Mouse (Mus musculus): ENCODE results near the gene Drd4. TPM values are rescaled to one million over a fixed set of nuclear protein-coding genes. Genes with fewer than 3 reads are reported as not detected.
A peak's percentile ranks its signal among the peaks of the same experiment; 100 is the strongest.

Gene Drd4
- total RNA-seq, 2 experiments from 2014 or later, result not detected

DNA sequence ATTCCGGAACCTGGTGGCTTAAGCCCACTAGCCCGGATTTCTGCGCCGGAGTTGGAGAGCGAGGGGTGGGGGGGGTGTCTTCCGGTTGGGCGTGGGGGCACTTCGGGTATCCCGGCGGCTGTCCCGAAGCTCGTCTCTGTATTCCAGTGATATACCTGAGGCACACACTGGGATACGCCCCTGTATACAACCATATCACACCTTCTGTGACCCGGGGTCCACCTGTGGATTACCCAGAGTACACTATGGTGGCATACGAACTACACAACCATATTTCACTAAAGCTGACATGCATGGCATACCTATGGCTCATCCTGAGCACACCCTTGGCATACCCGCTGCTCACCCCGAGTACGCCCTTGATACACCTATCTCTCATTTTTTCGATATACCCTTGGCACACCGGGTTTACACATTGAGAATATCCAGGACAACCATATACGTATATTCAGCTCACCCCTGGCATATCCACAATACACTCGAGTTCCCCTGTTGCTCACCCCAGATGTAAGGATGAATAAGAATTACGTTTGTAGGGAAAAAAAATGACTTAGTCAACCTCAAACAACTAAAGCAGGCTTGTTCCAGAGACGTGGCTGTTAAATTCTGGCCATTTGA, 36.7 kb downstream of the Drd4 start:
- ATAC-seq (replicated peaks; ENCODE audit: low FRiP score, poor library complexity, severe bottlenecking), result no peak; the same call in 1 of the 2 replicates

DNA sequence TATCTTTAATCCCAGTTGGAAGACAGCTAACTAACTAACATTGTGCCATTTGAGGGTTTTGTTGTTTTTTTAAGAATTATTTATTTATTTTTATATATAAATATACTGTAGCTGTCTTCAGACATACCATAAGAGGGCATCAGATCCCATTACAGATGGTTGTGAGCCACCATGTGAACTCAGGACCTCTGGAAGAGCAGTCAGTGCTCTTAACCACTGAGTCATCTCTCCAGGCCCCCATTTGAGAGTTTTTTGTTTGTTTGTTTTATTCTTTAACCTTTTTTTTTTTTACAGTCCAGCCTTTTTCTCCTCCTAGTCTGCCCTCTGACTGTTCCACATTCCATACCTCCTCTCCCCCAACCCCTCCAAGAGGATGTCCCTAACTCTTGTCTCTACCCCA, 38.9 kb downstream of the Drd4 start:
- ATAC-seq (replicated peaks; ENCODE audit: low FRiP score, poor library complexity, severe bottlenecking), result no peak

DNA sequence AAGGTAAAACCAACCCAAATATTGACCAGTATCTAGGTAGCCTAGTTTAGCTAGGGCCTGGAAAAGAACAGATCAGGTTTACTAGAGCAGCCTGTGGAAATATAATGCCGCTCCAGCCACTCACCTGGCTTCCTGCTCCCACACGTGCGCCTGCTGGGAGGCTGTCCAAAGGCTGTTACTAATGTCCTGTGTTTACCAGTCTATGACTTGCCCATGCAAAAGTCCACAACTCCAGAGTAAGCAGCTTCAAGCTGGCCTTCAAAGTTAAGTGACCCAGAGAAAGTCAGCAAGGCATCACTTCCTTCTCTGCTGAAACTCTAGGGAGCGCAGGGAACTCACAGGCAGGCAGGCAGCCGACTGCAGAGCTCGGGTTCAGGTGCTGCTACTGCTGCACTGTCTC, 40.2 kb downstream of the Drd4 start:
- no peak for ATAC-seq (replicated peaks; ENCODE audit: low FRiP score, poor library complexity, severe bottlenecking)

DNA sequence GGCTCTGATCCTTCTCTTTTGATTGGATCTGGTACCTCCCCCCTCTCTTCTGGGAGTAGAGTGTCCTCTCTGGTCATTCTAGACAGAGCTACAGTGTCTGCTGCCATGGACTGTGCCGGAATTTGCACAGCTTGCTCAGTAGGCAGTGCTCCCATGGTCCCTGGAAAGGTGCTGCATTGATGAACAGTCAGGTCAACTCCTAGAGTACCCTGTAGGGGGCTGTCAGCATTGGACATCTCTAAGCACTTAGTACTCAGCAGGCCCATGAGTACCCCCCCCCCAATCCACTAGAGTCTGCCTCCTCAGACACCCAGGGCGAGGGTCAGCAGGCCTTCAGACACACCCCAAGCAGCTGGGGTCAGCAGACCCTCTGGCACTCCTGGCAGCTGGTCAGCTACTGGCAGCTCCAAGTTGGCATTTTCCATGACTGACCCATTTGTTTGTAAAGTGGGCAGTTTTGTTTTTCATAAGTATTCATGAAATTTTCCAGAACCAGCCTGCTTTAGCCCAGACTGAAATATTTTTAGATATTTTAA, 43.3 kb downstream of the Drd4 start:
- ATAC-seq (replicated peaks; ENCODE audit: low FRiP score, poor library complexity, severe bottlenecking), result no peak

DNA sequence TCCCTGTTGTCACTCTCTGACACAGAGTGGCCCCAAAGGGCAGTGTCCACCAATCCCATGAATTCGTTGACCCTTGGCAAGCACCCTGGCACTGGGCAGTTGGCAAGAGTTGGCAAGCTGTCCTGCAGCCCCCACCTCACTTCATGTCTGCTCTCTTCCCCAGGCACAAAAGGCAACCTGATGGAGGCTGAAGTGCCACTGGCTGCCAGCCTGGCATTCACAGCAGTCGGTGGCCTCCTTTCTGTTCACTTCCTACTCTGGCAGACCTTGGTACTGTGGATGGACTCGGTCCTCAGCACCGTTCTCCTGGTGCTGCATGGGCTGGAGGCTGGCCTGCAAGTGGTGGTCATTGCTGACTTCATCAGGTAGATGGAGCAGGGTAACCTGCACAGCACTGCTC, 43.9 kb downstream of the Drd4 start:
- ATAC-seq (replicated peaks; ENCODE audit: low FRiP score, poor library complexity, severe bottlenecking), result no peak

DNA sequence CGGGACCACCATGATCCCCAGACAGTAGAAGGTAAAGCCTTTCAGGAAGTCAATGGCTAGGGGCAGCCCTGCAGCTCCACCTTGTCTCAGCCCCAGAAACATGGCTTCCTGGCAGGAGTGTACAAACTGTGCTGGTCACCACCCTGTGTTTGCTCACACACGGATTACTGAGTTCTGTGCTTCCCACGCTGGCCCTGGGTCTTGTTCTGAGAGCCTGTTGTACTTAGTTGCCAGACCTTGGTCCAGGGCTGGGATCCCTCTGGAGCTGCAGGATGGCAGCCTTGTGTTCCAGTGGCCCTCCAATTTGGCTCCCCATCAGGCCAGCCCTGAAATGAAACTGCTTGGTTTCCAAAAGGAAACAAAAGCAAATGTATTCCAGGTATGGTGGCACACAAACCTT, 44.5 kb downstream of the Drd4 start:
- no peak for ATAC-seq (replicated peaks; ENCODE audit: low FRiP score, poor library complexity, severe bottlenecking)

DNA sequence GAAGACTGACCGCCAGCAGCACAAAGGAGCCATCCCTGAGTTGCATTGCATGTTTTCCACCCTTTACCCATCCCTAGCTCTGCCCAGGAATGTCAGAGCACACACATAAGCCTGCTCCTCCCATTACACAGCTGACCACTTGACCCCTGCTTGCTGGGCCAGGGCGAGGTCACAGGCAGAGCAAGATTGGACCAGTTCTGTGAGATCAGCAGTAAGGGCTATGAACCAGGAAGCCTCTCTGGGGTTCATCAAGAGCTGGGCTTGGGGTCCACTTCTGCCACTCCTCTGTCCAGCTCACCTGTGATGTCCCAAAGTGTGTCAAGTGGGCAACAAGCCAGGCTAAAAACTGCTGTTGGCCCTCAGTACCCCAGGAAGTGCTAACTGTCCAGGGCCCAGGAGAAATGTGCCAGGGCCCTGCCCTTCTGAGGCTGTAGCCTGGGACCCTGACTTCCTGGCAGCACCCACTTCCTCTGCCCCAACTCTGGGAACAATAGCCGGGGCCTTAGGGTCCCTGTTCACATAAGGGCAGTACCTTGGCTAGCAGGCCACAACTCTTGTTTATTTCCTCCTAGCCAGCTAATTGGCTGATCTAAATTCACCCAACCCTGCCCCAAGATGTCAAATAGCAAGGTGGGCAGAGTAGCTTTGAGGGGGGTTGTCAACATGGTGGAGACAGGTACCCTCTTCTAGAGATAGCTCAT, 46.1 kb downstream of the Drd4 start:
- no peak for ATAC-seq (replicated peaks; ENCODE audit: low FRiP score, poor library complexity, severe bottlenecking)

DNA sequence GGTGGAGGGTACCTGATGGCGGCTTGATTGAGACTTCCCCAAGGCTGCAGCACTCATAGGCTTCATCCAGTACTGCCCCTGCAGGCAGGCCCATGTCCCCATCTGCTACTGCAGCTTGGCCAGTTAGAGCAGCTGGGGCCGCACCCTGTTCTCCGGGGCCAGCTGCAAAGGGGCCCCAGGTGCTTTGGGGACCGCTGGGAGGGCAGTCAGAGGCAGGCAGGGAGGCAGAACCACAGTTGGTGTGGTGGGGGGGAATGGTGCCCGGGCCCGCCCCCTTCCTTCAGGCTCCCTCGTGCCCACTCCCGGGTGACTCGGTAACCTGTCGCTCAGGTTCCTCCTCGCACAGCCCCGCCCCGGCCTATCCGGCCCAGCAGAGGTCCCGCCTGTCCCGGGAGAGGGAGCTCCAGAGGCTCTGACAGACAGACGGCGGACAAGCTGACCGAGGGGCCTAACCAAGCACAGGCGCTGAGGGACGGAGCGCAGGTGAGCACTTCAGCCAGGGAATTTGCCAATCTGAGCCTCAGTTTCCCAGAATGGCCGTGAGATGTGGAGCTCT, 46.8 kb downstream of the Drd4 start, which contains the start of gene Eps8l2:
Gene Eps8l2 (plus strand): TSS at position 305 of the 556 bp plus-strand sequence.
- ATAC-seq (replicated peaks; ENCODE audit: low FRiP score, poor library complexity, severe bottlenecking), result peak; percentile 57; the same call in 1 of the 2 replicates

DNA sequence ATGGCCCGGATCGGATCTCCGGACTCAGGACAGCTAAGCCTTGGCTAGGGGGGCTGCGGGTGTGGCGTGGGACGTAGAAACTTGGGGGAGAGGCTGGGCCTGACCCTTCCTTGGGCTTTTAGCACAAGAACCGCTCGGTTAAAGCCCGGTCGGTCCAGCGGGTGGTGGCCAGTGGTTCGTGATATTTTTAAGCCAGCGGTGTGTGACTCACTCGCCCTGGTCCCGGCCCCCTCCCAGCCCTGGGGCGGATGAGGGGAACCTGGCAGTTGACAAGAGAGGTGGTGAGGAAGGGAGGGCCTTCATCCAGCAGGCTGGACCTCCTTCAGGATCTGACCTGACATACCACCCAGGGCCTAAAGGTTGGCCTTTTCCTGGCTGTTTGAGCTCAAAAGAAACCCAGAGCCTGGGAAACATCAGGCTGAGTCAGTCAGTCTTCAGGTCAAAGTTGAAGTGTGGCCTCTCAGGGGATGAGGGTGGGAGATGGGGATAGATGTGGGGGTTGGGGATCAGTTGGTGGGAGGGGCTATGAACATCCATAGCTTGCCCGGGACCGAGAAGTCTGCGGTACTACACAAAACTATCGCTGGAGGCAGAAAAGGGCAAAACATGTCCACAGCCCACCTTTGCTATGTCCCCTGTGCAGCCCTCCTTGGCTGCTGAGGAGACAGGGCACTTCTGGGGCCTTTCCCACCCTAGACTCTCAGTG, 47.6 kb downstream of the Drd4 start:
- ATAC-seq (replicated peaks; ENCODE audit: low FRiP score, poor library complexity, severe bottlenecking), result 0 out of 2 replicates have a peak, but pooled peaks have one; percentile 2

DNA sequence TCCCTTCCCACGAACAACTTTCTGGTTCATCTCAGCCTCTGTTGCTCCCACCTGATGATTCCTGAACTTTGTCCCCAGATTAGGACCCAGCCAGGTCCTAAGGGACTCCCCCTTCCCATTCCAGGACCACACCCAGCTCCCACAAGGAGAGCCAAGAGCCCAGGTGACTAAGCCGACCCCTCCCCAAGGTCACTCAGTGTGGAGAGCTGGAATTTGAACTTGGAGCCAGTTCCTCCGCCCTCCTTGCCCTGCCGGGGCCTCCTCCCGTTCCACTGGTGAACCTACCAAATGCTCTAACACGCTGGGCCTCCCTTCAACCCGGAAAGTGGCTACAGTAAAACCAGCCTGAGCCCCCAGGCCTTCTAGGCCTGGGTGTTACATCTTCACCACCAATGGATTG, 48.2 kb downstream of the Drd4 start:
- no peak for ATAC-seq (replicated peaks; ENCODE audit: low FRiP score, poor library complexity, severe bottlenecking)

DNA sequence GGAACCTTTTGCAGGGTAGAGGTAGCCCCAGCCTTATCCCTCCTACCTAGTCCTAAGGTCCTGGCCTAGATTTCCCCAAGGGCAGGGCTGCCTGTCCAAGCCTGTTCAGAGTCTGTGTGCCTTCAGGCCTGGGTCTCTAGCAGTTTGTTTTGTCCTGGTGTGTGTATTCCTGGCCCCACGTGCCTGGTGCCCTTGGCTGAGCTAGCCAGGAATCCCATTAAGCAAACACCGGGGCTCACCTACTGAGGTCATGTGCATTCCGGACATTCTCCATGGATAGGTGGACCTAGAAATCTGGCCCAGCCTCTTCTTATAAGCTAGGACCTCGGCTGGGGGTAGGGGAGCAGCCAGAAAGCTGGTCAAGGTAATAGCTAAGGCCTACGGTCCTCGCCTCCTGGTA, 48.7 kb downstream of the Drd4 start:
- no peak for ATAC-seq (replicated peaks; ENCODE audit: low FRiP score, poor library complexity, severe bottlenecking)

DNA sequence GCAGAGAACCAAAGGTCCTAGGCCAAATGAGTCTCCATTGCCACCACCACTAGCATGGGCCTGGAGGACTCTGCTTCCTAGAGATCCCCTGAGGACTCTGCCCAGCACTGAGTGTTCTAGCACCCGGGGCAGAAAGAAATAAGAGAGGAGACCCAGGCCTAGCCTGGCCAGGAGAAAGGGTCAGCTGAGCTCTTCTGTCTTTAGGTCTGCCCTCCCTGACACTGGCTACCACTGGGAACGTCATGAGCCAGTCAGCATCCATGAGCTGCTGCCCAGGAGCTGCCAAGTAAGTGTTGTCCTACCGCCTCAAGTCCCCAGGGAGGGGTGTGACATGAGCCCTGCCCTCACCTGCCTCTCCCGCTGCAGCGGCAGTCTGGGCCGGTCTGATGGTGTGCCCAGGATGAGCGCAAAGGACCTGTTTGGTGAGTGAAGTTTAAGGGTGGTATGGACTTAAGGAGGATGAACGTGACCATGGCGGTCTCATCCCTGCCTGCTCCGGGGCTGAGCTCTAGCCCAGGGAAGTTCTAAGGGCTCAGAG, 50.0 kb downstream of the Drd4 start:
- no peak for ATAC-seq (replicated peaks; ENCODE audit: low FRiP score, poor library complexity, severe bottlenecking)

DNA sequence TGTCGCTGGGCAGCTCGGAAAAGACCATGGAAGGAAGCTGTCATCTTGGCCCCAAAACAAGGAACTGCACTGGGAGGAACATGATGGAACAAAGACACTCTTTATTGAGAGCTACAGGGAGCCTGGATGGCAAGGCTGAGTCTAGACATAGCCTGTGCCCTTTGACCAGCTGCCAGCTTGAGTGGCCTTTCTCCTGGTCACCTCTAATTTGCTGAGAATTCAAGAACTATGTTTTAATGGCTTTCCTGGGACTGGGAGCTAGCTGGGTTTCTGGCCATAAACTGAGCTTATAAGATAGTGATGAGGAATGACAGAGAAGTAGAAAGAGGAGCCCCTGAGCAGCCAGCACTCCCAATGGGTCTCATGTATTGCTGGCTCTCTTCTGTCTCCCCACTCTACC, 51.4 kb downstream of the Drd4 start:
- no peak for ATAC-seq (replicated peaks; ENCODE audit: low FRiP score, poor library complexity, severe bottlenecking)

DNA sequence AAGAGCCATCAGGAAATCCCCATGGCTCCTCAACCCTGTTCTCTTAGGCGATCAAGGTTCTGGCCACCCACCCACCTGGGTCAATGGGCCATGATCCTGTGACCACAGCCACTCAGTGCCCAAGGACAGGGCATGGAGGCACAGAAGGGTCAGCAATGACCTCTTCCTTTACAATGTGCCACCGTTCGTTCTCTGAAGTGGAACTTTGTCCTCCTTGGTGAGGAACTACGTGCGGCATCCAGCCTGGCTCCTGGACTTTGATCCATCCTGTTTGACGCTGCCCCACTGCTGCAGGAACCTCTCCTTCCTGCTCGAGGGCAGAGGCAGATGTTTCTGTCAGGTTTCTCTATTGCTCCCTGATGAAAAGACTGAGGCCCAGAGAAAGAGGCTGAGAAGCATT, 51.9 kb downstream of the Drd4 start:
- ATAC-seq (replicated peaks; ENCODE audit: low FRiP score, poor library complexity, severe bottlenecking), result no peak

DNA sequence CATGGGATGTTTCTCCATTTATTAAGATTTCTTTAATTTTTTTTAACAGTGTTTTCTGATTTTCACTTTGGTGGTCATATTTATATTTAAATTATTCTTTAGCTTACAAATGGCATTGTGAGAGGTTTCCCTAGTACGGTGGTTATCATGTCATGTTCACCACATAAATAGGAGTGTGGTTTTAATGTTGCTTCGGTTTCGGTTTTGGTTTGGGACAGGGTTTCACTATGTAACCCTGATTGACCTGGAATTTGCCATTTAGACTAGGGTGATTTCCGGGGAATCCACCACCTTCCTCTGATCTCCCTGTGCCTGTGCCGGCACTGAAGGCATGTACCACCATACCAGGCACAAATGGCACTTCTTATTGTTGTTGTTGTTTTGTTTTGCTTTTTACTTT, 53.0 kb downstream of the Drd4 start:
- ATAC-seq (replicated peaks; ENCODE audit: low FRiP score, poor library complexity, severe bottlenecking), result no peak

Other genes starting within 250 kb of the Drd4 start
- gene B4galnt4, start 230.9 kb upstream of the Drd4 start, total RNA-seq (2015; ENCODE audit: low replicate concordance), result not detected in 2 replicates
- 0.26 TPM in 1 of 2 replicates, not detected in the other for gene B4galnt4, start 230.9 kb upstream of the Drd4 start, total RNA-seq (2017; ENCODE audit: low replicate concordance)
- gene Pkp3, start 213.8 kb upstream of the Drd4 start, total RNA-seq (2015; ENCODE audit: low replicate concordance), result 4.3 TPM in 1 of 2 replicates, not detected in the other
- gene Pkp3, start 213.8 kb upstream of the Drd4 start, total RNA-seq (2017; ENCODE audit: low replicate concordance), result 0.91 and 1.3 TPM in 2 replicates
- gene Sigirr, start 191.4 kb upstream of the Drd4 start, total RNA-seq (2015; ENCODE audit: low replicate concordance), result 4.2 and 10.5 TPM in 2 replicates
- 1.5 TPM in 1 of 2 replicates, not detected in the other for gene Sigirr, start 191.4 kb upstream of the Drd4 start, total RNA-seq (2017; ENCODE audit: low replicate concordance)
- not detected in 2 replicates for gene Ano9, start 174.2 kb upstream of the Drd4 start, total RNA-seq (2015; ENCODE audit: low replicate concordance)
- not detected in 2 replicates for gene Ano9, start 174.2 kb upstream of the Drd4 start, total RNA-seq (2017; ENCODE audit: low replicate concordance)
- 278 and 380 TPM in 2 replicates for gene Ptdss2, start 169.6 kb upstream of the Drd4 start, total RNA-seq (2015; ENCODE audit: low replicate concordance)
- 309 and 327 TPM in 2 replicates for gene Ptdss2, start 169.6 kb upstream of the Drd4 start, total RNA-seq (2017; ENCODE audit: low replicate concordance)
- 9.6 and 16.2 TPM in 2 replicates for gene Rnh1, start 119.1 kb upstream of the Drd4 start, total RNA-seq (2015; ENCODE audit: low replicate concordance)
- 3.7 and 20.5 TPM in 2 replicates for gene Rnh1, start 119.1 kb upstream of the Drd4 start, total RNA-seq (2017; ENCODE audit: low replicate concordance)
- 39.8 and 94.4 TPM in 2 replicates for gene Hras, start 98.0 kb upstream of the Drd4 start, total RNA-seq (2015; ENCODE audit: low replicate concordance)
- 40.5 and 47.2 TPM in 2 replicates for gene Hras, start 98.0 kb upstream of the Drd4 start, total RNA-seq (2017; ENCODE audit: low replicate concordance)
- 8.3 and 8.8 TPM in 2 replicates for gene Lrrc56, start 97.8 kb upstream of the Drd4 start, total RNA-seq (2015; ENCODE audit: low replicate concordance)
- 3.6 and 5.8 TPM in 2 replicates for gene Lrrc56, start 97.8 kb upstream of the Drd4 start, total RNA-seq (2017; ENCODE audit: low replicate concordance)
- 1.8 TPM in 1 of 2 replicates, not detected in the other for gene Lmntd2, start 77.9 kb upstream of the Drd4 start, total RNA-seq (2015; ENCODE audit: low replicate concordance)
- 2.2 TPM in 1 of 2 replicates, not detected in the other for gene Lmntd2, start 77.9 kb upstream of the Drd4 start, total RNA-seq (2017; ENCODE audit: low replicate concordance)
- 33.1 and 33.9 TPM in 2 replicates for gene Rassf7, start 76.1 kb upstream of the Drd4 start, total RNA-seq (2015; ENCODE audit: low replicate concordance)
- 10.9 and 13.4 TPM in 2 replicates for gene Rassf7, start 76.1 kb upstream of the Drd4 start, total RNA-seq (2017; ENCODE audit: low replicate concordance)
- 80.1 and 114 TPM in 2 replicates for gene Phrf1, start 63.2 kb upstream of the Drd4 start, total RNA-seq (2015; ENCODE audit: low replicate concordance)
- 63.5 and 90.0 TPM in 2 replicates for gene Phrf1, start 63.2 kb upstream of the Drd4 start, total RNA-seq (2017; ENCODE audit: low replicate concordance)
- gene Irf7, start 25.5 kb upstream of the Drd4 start, total RNA-seq (2015; ENCODE audit: low replicate concordance), result 52.8 and 81.4 TPM in 2 replicates
- gene Irf7, start 25.5 kb upstream of the Drd4 start, total RNA-seq (2017; ENCODE audit: low replicate concordance), result 68.6 and 76.5 TPM in 2 replicates
- not detected in 2 replicates for gene Cdhr5, start 15.2 kb upstream of the Drd4 start, total RNA-seq (2015; ENCODE audit: low replicate concordance)
- gene Cdhr5, start 15.2 kb upstream of the Drd4 start, total RNA-seq (2017; ENCODE audit: low replicate concordance), result not detected in 2 replicates
- gene Sct, start 12.9 kb upstream of the Drd4 start, total RNA-seq (2015; ENCODE audit: low replicate concordance), result not detected in 2 replicates
- gene Sct, start 12.9 kb upstream of the Drd4 start, total RNA-seq (2017; ENCODE audit: low replicate concordance), result not detected in 2 replicates
- 46.5 and 55.8 TPM in 2 replicates for gene Deaf1, start 35.7 kb downstream of the Drd4 start, total RNA-seq (2015; ENCODE audit: low replicate concordance)
- 26.2 and 40.8 TPM in 2 replicates for gene Deaf1, start 35.7 kb downstream of the Drd4 start, total RNA-seq (2017; ENCODE audit: low replicate concordance)
- gene Tmem80, start 35.7 kb downstream of the Drd4 start, total RNA-seq (2015; ENCODE audit: low replicate concordance), result 13.4 and 26.7 TPM in 2 replicates
- 8.3 and 8.6 TPM in 2 replicates for gene Tmem80, start 35.7 kb downstream of the Drd4 start, total RNA-seq (2017; ENCODE audit: low replicate concordance)
- gene Eps8l2, start 46.9 kb downstream of the Drd4 start, total RNA-seq (2015; ENCODE audit: low replicate concordance), result not detected in 2 replicates
- 1.4 TPM in 1 of 2 replicates, not detected in the other for gene Eps8l2, start 46.9 kb downstream of the Drd4 start, total RNA-seq (2017; ENCODE audit: low replicate concordance)
- gene Taldo1, start 100.2 kb downstream of the Drd4 start, total RNA-seq (2015; ENCODE audit: low replicate concordance), result 108 and 138 TPM in 2 replicates
- 354 and 496 TPM in 2 replicates for gene Taldo1, start 100.2 kb downstream of the Drd4 start, total RNA-seq (2017; ENCODE audit: low replicate concordance)
- 3.4 and 14.4 TPM in 2 replicates for gene Gatd1, start 122.1 kb downstream of the Drd4 start, total RNA-seq (2015; ENCODE audit: low replicate concordance)
- 4.4 and 9.2 TPM in 2 replicates for gene Gatd1, start 122.1 kb downstream of the Drd4 start, total RNA-seq (2017; ENCODE audit: low replicate concordance)
- not detected in 2 replicates for gene Cend1, start 137.5 kb downstream of the Drd4 start, total RNA-seq (2015; ENCODE audit: low replicate concordance)
- not detected in 2 replicates for gene Cend1, start 137.5 kb downstream of the Drd4 start, total RNA-seq (2017; ENCODE audit: low replicate concordance)
- gene Slc25a22, start 145.9 kb downstream of the Drd4 start, total RNA-seq (2015; ENCODE audit: low replicate concordance), result 28.5 and 37.3 TPM in 2 replicates
- gene Slc25a22, start 145.9 kb downstream of the Drd4 start, total RNA-seq (2017; ENCODE audit: low replicate concordance), result 1.4 and 7.1 TPM in 2 replicates
- 34.2 and 34.4 TPM in 2 replicates for gene Pidd1, start 152.0 kb downstream of the Drd4 start, total RNA-seq (2015; ENCODE audit: low replicate concordance)
- gene Pidd1, start 152.0 kb downstream of the Drd4 start, total RNA-seq (2017; ENCODE audit: low replicate concordance), result 14.0 and 19.1 TPM in 2 replicates
- 970 and 1,246 TPM in 2 replicates for gene Rplp2, start 155.4 kb downstream of the Drd4 start, total RNA-seq (2015; ENCODE audit: low replicate concordance)
- gene Rplp2, start 155.4 kb downstream of the Drd4 start, total RNA-seq (2017; ENCODE audit: low replicate concordance), result 1,462 and 2,252 TPM in 2 replicates
- 14.7 and 19.8 TPM in 2 replicates for gene Pnpla2, start 163.2 kb downstream of the Drd4 start, total RNA-seq (2015; ENCODE audit: low replicate concordance)
- gene Pnpla2, start 163.2 kb downstream of the Drd4 start, total RNA-seq (2017; ENCODE audit: low replicate concordance), result 4.2 and 8.3 TPM in 2 replicates
- gene Cracr2b, start 169.1 kb downstream of the Drd4 start, total RNA-seq (2015; ENCODE audit: low replicate concordance), result not detected in 2 replicates
- 3.3 TPM in 1 of 2 replicates, not detected in the other for gene Cracr2b, start 169.1 kb downstream of the Drd4 start, total RNA-seq (2017; ENCODE audit: low replicate concordance)
- 16.6 and 20.1 TPM in 2 replicates for gene Cd151, start 175.4 kb downstream of the Drd4 start, total RNA-seq (2015; ENCODE audit: low replicate concordance)
- gene Cd151, start 175.4 kb downstream of the Drd4 start, total RNA-seq (2017; ENCODE audit: low replicate concordance), result 24.1 and 30.7 TPM in 2 replicates
- 6.7 and 15.5 TPM in 2 replicates for gene Polr2l, start 183.1 kb downstream of the Drd4 start, total RNA-seq (2015; ENCODE audit: low replicate concordance)
- gene Polr2l, start 183.1 kb downstream of the Drd4 start, total RNA-seq (2017; ENCODE audit: low replicate concordance), result 14.4 and 14.9 TPM in 2 replicates
- gene Tspan4, start 183.2 kb downstream of the Drd4 start, total RNA-seq (2015; ENCODE audit: low replicate concordance), result 1.8 and 3.8 TPM in 2 replicates
- gene Tspan4, start 183.2 kb downstream of the Drd4 start, total RNA-seq (2017; ENCODE audit: low replicate concordance), result 2.2 and 8.0 TPM in 2 replicates
- 4.6 and 6.8 TPM in 2 replicates for gene Chid1, start 247.9 kb downstream of the Drd4 start, total RNA-seq (2015; ENCODE audit: low replicate concordance)
- 6.8 and 10.8 TPM in 2 replicates for gene Chid1, start 247.9 kb downstream of the Drd4 start, total RNA-seq (2017; ENCODE audit: low replicate concordance)